Mouse (Mus musculus) embryonic facial prominence, embryonic 10.5 days (tissue): ENCODE measurements at regions not wholly inside any gene's neighbourhood (a gene's known extent, or its start where the extent isn't known, plus 50 kb on each side); places are given as distances from the start of the nearest gene placed in this dataset.

Experiments
- DNase-seq: peaks from one replicate; pipeline ENCODE4 v3.0.0-alpha.2; 2017; ENCODE audit warnings: low spot score
- H3K27ac ChIP-seq: fragments of 300-500 bp; sonication (generic); replicated peaks from 2 replicates; pipeline ENCODE4 v1.5.1; 2016; ENCODE audit warnings: mild to moderate bottlenecking
- H3K27me3 ChIP-seq: fragments of 300-500 bp; sonication (generic); replicated peaks from 2 replicates; pipeline ENCODE4 v1.6.1; 2016; ENCODE audit warnings: low read depth, mild to moderate bottlenecking; ENCODE audit not compliant: poor library complexity, severe bottlenecking
- H3K36me3 ChIP-seq: fragments of 300-500 bp; sonication (generic); replicated peaks from 2 replicates; pipeline ENCODE4 v1.6.1; 2016; ENCODE audit warnings: mild to moderate bottlenecking, moderate library complexity
- H3K4me1 ChIP-seq: fragments of 300-500 bp; sonication (generic); 2 replicates; pipeline ENCODE4 v1.6.1; 2016
- H3K4me3 ChIP-seq: fragments of 300-500 bp; sonication (generic); 2 replicates; pipeline ENCODE4 v1.5.1; 2016; ENCODE audit warnings: mild to moderate bottlenecking, moderate library complexity
- H3K9me3 ChIP-seq: fragments of 300-500 bp; sonication (generic); 2 replicates; pipeline ENCODE4 v1.6.1; 2016; ENCODE audit warnings: mild to moderate bottlenecking
- WGBS: fragments of 180-500 bp; shearing (Covaris S2); methylation state at CpG from one replicate; pipeline ENCODE4 v1.1.7; 2016; 5-methylcytosine and 5-hydroxymethylcytosine counted together

GRCm38 (mm10) chr9:116316582-116317095 lies 141.5 kb upstream of the Tgfbr2 start:
- H3K9me3 ChIP-seq = no peaks in the 10 kb centered on the region
- H3K4me3 ChIP-seq = no peak overlapping the region
- no peaks in the 10 kb centered on the region for H3K27me3 ChIP-seq
- H3K4me1 ChIP-seq = peaks cover 5% of the 10 kb centered on the region; the same call in 1 of the 2 replicates
- H3K27ac ChIP-seq = no peak overlapping the region
- no peak for DNase-seq
- no peaks in the 10 kb centered on the region for H3K36me3 ChIP-seq
- 75% methylated on average over 4 of the region's 4 CpGs for WGBS

- no peaks in the 10 kb centered on the region for H3K36me3 ChIP-seq
- DNase-seq = no peak
- no peaks in the 10 kb centered on the region for H3K4me1 ChIP-seq
- no peak overlapping the region for H3K4me3 ChIP-seq
- no peaks in the 10 kb centered on the region for H3K9me3 ChIP-seq
- no peaks in the 10 kb centered on the region for H3K27me3 ChIP-seq
- H3K27ac ChIP-seq = no peak overlapping the region
These were observed 139.6 kb upstream of the Tgfbr2 start for GRCm38 (mm10) chr9:116314803-116315202.

- Histone ChIP-seq H3K9me3 (no peaks in the 10 kb centered on the region), H3K36me3 (no peaks in the 10 kb centered on the region)
- DNase-seq = no peak
These were observed 139.0 kb upstream of the Tgfbr2 start for GRCm38 (mm10) chr9:116313932-116314790.

GRCm38 (mm10) chr9:116311364-116311763 lies 136.2 kb upstream of the Tgfbr2 start:
- 77% methylated on average over 3 of the region's 3 CpGs for WGBS
- H3K4me3 ChIP-seq = no peak overlapping the region
- no peaks in the 10 kb centered on the region for H3K27me3 ChIP-seq
- DNase-seq = no peak
- H3K4me1 ChIP-seq = no peaks in the 10 kb centered on the region
- no peaks in the 10 kb centered on the region for H3K9me3 ChIP-seq
- no peaks in the 10 kb centered on the region for H3K36me3 ChIP-seq
- H3K27ac ChIP-seq = no peak overlapping the region

More at GRCm38 (mm10) chr9:116313932-116314790, 139.0 kb upstream of the Tgfbr2 start:
- H3K27me3 ChIP-seq = no peaks in the 10 kb centered on the region
- H3K4me3 ChIP-seq = no peak overlapping the region
- no peak overlapping the region for H3K27ac ChIP-seq
- 90% methylated on average over 14 of the region's 14 CpGs for WGBS
- H3K4me1 ChIP-seq = no peaks in the 10 kb centered on the region

- WGBS = 86% methylated on average over 2 of the region's 2 CpGs
- Histone ChIP-seq H3K27me3 (no peaks in the 10 kb centered on the region), H3K4me1 (peaks cover 4% of the 10 kb centered on the region; the same call in 1 of the 2 replicates), H3K36me3 (no peaks in the 10 kb centered on the region), H3K9me3 (no peaks in the 10 kb centered on the region), H3K27ac (no peak overlapping the region), H3K4me3 (no peak overlapping the region)
- DNase-seq = no peak
These were observed 126.4 kb upstream of the Tgfbr2 start for GRCm38 (mm10) chr9:116301602-116302001.

GRCm38 (mm10) chr9:116298791-116299190 lies 123.6 kb upstream of the Tgfbr2 start:
- DNase-seq = no peak
- Histone ChIP-seq H3K27ac (no peak overlapping the region), H3K9me3 (no peaks in the 10 kb centered on the region)

GRCm38 (mm10) chr9:116296349-116296748 lies 121.2 kb upstream of the Tgfbr2 start:
- H3K4me1 ChIP-seq = peaks cover 10% of the 10 kb centered on the region
- no peak overlapping the region for H3K27ac ChIP-seq
- no peaks in the 10 kb centered on the region for H3K27me3 ChIP-seq
- no peak for DNase-seq
- 92% methylated on average over 7 of the region's 7 CpGs for WGBS
- no peak overlapping the region for H3K4me3 ChIP-seq
- no peaks in the 10 kb centered on the region for H3K9me3 ChIP-seq
- H3K36me3 ChIP-seq = no peaks in the 10 kb centered on the region

More at GRCm38 (mm10) chr9:116298791-116299190, 123.6 kb upstream of the Tgfbr2 start:
- H3K4me3 ChIP-seq = no peak overlapping the region
- H3K36me3 ChIP-seq = no peaks in the 10 kb centered on the region
- WGBS = 65% methylated on average over 4 of the region's 4 CpGs
- H3K27me3 ChIP-seq = no peaks in the 10 kb centered on the region
- H3K4me1 ChIP-seq = peaks cover 7% of the 10 kb centered on the region; the same call in 1 of the 2 replicates

DNA sequence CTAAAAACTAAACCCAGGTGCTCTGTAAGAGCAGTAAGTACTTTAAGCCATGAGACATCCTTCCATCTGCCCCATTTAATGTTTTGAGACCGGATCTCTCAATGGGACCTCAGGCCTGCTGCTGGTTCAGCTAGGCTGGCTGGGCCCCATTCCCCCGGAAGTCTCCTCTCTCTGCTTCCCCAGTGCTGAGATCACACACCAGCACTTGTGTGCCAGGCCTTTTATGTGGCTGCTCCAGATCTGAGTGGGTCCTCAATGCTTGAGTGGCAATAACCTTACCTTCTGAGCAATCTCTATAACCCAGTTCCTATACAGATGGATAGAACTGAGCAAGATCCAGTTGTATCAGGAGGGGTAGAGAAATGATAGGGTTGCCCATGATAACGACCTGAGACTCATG lies 118.9 kb upstream of the Tgfbr2 start:
- peaks cover 6% of the 10 kb centered on the region for H3K4me1 ChIP-seq
- no peaks in the 10 kb centered on the region for H3K9me3 ChIP-seq
- H3K27me3 ChIP-seq = no peaks in the 10 kb centered on the region
- H3K36me3 ChIP-seq = no peaks in the 10 kb centered on the region
- no peak overlapping the region for H3K27ac ChIP-seq
- 79% methylated on average over 3 of the region's 3 CpGs for WGBS
- DNase-seq = no peak
- H3K4me3 ChIP-seq = no peak overlapping the region

- no peaks in the 10 kb centered on the region for H3K9me3 ChIP-seq
- no peak for DNase-seq
- H3K4me3 ChIP-seq = no peak overlapping the region
- H3K36me3 ChIP-seq = no peaks in the 10 kb centered on the region
- H3K27ac ChIP-seq = no peak overlapping the region
- WGBS = 76% methylated on average over 6 of the region's 6 CpGs
- peaks cover 6% of the 10 kb centered on the region for H3K4me1 ChIP-seq
- no peaks in the 10 kb centered on the region for H3K27me3 ChIP-seq
These were observed 118.0 kb upstream of the Tgfbr2 start for GRCm38 (mm10) chr9:116293110-116293509.

- Histone ChIP-seq H3K27ac (no peak overlapping the region), H3K9me3 (no peaks in the 10 kb centered on the region), H3K27me3 (no peaks in the 10 kb centered on the region), H3K36me3 (no peaks in the 10 kb centered on the region), H3K4me3 (no peak overlapping the region), H3K4me1 (peaks cover 6% of the 10 kb centered on the region)
- WGBS = 91% methylated on average over 3 of the region's 3 CpGs
- no peak for DNase-seq
These were observed 116.5 kb upstream of the Tgfbr2 start for GRCm38 (mm10) chr9:116291624-116292023.

GRCm38 (mm10) chr9:116290896-116291295 lies 115.7 kb upstream of the Tgfbr2 start:
- Histone ChIP-seq H3K4me3 (no peak overlapping the region), H3K27me3 (no peaks in the 10 kb centered on the region), H3K27ac (no peak overlapping the region), H3K9me3 (no peaks in the 10 kb centered on the region), H3K36me3 (no peaks in the 10 kb centered on the region), H3K4me1 (peaks cover 9% of the 10 kb centered on the region)
- no peak for DNase-seq
- 91% methylated on average over 1 of the region's 1 CpGs for WGBS

DNA sequence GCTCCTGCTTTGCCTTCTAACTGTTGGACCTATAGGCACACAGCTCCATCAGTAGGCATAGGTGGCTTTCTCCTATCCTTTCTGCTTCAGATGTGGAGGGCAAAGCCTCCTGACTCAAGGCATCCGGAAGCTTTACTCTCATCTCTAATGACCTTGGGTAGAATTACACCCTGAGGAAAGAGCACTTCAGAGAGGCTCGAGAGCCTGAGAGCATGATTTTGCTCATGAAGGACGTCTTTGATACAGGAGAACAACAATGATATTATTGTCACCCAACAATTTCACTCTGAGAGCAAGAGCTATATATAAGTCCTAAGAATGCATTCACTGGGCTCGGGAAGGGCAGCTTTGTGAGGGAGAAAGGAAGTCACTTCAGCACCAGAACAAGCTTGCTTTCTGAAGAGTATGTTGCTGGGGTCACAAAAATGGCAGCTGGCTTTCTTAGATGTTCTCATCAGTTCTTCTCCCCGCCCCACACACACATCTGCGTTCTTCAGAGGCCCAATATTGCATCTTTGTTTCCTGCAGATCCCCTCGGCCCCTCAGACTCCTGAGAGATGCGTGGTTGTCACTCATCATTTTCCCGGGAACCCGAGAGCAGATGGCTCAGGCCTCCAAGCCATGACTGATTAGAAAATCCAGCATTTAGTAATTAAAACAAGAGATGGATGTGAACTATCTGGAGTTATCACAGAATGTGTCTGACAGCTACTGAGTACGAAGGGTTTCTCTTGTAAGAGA lies 110.7 kb upstream of the Tgfbr2 start:
- WGBS = 35% methylated on average over 11 of the region's 11 CpGs
- H3K36me3 ChIP-seq = no peaks in the 10 kb centered on the region
- peak; percentile 14 for DNase-seq
- H3K9me3 ChIP-seq = no peaks in the 10 kb centered on the region
- H3K27ac ChIP-seq = no peak overlapping the region
- no peak overlapping the region for H3K4me3 ChIP-seq
- peaks cover 8% of the 10 kb centered on the region for H3K4me1 ChIP-seq
- no peaks in the 10 kb centered on the region for H3K27me3 ChIP-seq
